Mouse (Mus musculus) 416B (cell line): ENCODE measurements at regions not wholly inside any gene's neighbourhood (a gene's known extent, or its start where the extent isn't known, plus 50 kb on each side); places are given as distances from the start of the nearest gene placed in this dataset.

ENCODE experiments used
- DNase-seq: peaks from one replicate; pipeline ENCODE4 v3.0.0; 2011; ENCODE audit warnings: low read depth

DNA sequence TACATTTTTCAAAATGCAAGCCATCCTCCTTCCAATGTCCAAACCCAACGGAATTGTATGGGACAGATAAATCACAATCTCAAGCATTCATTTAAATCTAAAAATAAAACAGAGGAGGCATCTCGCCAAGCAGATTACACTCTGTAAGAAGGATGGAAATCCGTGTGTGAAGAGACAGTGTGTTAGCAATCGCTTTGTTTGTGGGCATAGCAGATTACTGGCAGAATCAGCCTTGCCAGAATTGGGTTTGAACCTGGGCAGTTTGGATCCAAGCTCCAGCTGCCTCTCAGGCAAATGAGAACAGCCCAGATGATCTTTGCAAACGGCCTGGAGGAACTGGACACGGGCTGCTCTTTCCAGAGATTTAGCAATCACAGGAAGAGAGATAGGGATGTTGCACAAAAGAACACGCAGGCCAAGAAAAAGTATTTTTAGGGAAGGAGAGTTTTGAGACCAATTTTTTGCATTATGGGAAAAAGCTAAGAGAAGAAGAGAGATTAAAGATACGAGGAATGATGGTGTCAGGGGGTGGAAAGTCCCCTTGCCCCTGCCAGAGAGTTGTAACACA lies 2310.1 kb upstream of the Gm7489 start:
- DNase-seq: no peak

DNA sequence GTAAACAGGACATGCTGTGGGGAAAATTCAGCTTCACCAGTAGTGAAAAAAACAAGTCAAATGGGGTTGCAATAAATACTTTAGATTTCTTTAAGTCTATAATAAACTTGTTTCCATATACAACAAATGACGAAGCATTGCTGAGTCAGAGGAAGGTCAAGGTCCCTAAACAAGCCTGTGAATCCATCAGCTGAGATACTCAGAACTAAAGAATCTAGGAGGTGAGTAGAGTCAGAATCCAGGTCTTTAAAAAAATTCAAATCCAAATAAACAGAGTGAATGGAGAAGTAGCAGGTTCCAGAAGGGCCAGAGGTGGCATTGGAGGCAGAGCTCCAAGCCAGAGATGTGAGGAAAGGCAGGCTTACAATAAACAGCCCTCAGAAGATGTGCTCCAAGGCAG lies 2301.1 kb upstream of the Gm7489 start:
- DNase-seq: no peak

DNA sequence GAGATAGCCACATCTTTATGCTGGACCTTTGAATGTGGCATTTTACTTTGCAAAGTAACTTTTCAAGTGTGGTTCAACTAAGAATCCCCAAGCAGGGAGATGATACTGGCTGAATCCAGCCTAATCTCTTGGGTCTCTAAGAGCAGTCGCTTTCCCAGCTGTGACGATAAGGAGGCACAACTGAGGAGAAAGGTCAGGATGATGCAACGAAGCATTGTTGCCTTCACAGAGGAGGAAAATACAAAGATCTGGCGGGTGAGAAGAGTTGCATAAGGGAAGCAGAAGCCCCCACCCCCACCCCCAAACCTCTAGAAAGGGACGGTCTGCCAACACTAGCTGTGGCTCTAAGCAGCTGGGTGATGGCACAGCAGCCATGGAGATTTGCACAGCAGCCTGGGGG lies 2298.6 kb upstream of the Gm7489 start:
- no peak for DNase-seq

DNA sequence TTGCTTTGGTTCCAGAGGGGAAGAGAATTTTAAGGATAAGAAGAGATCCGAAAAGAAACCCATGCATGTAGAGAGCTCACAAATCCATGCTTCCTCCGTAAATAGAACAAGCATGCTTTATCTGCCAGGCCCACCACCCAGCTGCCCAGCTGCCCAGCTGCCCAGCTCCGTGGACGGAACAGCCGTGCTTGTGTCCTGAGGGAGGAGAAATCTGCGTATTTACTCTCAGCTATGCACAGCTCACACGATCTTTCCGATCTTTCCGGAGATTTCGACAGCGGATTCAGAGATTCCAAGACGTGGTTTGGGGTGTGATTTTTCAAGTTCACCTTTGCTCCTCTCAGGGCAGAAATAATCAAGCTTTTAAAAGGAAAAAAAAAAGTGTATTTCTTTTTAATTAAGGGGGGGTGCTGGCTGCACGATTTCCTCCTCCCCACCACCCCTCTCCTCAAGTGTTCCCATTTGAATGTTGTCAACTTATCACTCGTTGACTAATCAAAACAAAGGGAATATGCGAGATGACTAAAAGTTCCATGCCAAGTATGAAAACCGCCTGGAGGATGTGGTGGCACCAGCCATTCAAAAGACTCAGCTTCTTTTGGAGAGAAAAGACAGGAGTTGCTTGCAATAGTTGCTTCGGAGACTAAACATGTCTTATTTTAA lies 2293.2 kb upstream of the Gm7489 start:
- DNase-seq: no peak

DNA sequence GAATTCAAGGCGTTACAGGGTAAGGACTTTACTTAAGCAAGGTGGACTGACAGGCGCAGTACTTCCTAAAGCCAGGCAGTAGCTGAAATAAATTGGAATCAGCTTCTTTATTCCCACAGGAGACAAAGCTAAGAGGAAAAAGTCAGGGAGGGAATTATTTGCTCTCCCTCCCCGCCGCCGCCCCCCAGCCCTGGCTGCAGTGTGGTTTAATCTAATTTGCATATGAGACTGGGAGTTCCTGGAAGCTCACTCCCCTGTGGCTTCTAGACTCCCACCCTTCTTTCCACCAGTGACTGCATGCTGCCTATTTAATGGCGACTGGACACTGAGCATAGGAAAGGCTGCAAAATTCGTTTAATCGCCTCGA lies 2292.7 kb upstream of the Gm7489 start:
- no peak for DNase-seq

DNA sequence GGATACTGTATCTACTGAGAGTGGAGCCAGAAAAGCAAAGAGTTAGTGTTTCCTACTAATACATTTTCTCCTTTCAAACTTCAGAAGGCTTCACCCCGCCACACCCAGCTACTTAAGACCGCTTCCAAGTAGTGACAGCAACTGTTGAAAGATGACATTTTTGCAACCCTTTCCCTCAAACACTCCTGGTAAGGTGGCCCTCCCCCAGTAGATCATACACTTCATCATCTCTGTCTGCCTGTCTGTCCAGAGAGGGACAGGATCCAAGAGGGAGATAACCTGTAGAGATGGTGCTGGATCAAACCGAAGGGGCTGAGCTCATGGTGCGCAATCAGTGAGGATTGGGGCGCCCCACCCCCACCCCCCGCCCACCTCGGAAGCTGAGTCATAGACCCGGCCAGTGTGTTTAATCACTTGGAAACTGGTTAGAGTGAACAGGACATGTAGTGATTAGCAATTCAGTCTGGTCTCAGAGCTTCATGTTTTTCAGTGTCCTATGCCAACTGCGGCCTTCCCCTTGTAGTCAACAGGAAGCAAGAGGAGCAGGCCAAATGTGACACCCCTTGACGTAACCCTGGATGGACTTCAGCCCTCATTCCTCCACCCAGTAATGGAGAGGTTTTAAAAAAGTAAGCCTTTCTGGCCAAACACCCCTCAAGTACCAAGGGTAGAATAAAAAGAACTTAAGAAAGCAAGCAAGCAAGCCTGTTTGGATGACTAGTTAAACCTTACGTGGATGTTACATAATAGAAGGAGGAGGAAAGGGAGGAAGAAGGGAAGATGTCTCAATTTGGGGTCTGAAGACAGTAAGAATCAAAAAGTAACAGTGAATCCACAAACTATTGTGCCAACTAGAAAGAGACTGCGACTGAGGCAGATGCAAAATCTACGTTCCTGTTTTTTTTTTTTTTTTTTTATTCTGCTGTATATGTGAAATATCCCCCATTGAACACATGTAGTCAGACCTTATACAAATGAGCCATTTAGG lies 2291.9 kb upstream of the Gm7489 start:
- DNase-seq: peak; percentile 23

DNA sequence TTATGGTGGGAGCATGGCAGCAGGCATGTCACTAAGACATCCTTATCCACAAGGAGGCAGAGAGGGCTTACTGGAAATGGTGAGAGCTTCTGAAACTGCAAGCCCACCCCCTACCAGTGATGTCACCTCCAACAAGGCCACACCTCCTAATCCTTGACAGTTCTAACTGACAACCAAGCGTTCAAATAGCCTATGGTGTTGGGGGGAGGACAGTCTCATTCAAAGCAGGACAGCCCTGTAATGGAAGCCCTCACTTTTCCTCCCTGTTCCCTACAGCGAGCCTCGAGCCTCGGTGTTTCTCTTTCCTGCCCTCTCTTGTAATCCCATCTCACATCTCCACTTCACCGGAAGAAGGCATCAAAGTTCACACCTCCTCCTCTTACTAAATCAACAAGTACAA lies 2290.6 kb upstream of the Gm7489 start:
- no peak for DNase-seq

DNA sequence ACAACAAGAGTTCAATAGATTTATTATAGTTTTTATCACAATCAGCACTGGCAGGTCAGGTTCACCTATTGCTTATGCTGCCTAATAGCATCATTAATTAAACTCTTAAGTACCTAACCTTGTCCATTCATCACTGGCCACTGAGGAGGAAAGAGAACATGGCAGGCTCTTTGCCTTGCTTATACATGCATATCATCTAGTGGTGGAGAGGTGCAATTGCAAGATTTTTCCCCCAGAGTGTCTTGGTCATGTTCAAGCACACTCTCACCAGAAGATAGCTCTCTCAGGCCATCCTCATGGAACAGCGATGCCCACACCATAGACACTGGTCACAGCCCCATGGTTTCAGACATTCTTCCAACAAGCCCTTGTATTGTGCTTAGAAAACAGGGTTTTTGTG lies 2289.1 kb upstream of the Gm7489 start:
- DNase-seq: peak; percentile 46

DNA sequence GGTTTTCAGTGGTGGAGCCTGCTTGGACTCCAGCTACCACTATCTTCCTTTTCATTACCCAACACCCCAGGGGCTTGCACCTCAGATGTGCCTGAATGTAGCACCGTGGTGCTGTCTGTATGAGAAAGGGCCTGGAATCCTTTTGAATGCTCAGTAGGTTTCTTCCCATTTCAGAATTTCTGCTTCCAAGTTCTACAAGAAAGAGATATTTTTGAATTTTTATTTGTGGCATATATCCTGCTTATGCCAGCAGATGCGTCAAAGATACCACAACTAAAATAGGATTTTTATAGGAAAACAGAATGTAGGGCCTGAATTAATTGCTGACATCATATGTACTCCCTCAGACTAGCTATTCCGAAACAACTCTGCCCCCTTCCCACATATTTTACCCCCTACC lies 2286.9 kb upstream of the Gm7489 start:
- no peak for DNase-seq

DNA sequence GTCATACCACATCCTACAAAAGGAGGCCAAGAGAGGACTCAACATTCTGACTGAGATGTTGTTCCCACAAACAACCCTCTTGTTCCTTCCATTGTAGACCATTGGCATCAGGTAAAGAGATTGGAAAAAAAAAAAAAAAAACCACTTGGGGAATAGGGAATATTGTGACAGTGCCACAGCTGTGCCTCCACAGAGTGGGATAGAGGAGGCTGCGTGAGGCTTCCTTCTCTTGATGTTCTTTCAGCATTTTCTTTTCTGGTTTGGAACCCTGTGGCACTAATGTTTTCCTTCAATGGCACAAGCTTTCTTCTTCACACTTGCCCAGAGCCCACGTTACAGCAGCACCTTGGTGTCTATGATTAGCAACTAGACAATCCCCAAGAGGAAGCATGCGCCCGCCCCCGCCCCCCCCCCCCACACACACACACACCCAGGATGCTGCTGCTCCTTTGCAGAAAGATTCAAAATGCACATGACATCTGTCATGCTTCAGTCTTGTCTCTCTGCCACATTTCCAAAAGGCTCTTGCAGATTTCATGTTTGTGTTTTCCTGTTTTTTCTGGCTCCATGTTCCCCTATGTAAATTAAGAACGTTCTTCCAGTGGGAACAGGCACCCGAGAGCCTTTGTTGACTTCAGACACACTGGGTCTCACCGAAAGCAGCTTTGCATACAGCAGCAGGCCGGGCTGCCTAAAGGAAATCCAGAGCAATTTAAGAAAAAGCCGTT lies 2283.4 kb upstream of the Gm7489 start:
- no peak for DNase-seq

DNA sequence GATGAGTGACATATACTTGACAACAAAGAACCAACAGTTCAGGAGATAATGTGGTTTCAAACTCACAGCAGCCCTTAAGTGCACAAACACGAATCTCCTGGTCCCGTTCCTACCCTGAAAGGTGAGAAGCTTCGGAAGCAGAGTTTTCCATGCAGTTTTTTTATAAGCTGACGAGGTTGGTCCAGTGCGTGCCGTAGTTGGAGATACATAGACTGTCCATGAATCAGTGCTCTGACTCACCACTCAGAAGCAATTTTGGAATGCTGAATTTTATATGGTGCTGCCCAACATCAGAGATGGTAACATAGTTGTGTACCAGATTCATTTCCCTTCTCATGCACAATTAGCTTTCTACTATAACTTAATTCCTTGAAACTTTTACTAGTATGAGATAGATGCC lies 2263.3 kb upstream of the Gm7489 start:
- no peak for DNase-seq

DNA sequence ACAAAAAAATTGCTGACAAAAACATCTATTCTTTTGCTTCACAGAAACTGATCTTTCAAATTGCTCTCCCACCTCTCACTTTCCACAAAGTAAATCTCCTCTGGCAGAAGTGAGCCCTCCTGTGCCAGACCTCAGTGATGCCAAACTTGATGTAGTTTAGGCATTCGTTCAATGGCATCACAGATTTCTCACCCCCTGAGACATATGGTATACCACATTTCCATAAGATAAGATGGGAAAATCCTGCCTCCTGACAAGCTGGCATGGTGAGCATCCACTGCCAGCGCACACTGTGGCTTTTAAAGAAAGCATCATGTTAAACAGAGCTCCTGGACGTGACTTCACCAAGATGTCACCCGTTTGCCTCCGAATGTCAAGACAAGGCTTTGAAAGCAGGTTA lies 2257.2 kb upstream of the Gm7489 start:
- no peak for DNase-seq

DNA sequence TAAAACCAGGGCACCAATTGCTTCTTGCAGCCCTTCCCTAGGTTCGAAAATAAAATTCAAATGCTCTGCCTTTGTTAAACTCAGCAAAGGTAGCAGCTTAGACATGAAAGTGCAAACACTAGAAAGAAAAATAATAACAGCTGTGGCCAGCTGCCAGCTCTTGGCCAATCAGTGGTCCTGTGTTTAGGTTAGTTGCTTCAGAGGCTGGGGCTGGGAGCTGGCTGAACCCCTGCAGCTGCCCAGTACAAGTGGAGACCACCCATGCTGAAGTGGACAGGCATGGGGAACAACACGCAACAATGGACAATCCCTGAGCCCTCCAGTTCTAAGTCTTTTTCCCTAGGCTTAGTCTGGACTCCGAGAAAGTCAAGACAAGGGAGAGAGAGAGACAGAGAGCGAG lies 2256.2 kb upstream of the Gm7489 start:
- DNase-seq: no peak

DNA sequence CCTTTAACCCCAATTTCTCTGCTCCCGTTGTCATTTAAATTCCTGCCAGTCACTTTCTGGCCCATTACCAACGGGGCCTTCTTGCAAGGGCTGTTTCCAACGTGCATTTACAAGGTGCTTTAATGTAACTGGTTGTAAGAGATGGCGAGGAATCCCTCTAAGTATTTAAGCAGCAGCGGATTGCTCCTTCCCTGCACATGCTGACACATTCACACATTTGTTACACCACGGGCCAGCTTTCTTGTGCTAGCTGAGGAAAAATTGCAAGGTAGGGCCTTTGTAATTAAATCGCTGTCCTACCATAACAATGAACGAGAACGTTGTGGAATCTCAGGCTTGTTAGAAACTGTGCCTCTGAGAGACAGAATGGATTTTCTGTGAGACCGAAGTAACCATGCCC lies 2252.8 kb upstream of the Gm7489 start:
- no peak for DNase-seq

DNA sequence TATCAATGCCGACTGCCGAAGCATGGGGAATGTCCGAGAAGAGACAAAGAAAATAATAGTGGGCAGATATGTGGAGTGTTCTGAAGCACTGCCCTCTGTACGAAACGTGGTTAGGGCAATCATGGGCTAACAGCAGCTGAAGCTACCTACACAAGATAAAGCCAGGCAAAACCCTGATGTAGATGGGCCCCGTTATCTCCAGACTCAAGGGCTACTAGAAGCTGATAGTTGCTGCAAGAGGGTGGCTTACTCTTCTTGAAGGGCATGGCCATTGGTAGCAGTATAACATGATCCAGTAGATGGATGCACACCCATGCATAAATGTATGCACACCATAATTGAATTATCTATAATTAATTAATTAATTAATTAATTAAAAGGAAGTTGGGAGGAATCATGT lies 2251.6 kb upstream of the Gm7489 start:
- no peak for DNase-seq

DNA sequence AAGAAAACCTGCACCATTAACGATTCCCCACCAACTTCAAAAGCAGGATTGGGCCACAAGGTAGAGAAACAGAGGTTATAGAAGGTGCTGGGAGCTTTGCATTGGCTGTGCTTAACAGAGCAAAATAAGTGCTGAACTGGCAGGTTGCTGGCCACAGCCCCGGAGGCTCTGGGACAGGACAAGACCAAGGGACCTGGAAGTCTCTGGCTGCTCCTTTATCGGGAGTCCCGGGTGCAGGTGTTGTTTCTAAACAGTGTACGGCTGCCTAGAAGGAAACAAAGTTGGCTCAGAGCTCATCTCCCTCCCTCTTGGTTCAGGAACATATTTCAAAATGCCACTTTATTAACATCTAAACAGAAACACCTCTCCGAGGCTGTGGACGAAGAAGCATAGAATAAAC lies 2250.0 kb upstream of the Gm7489 start:
- DNase-seq: no peak

DNA sequence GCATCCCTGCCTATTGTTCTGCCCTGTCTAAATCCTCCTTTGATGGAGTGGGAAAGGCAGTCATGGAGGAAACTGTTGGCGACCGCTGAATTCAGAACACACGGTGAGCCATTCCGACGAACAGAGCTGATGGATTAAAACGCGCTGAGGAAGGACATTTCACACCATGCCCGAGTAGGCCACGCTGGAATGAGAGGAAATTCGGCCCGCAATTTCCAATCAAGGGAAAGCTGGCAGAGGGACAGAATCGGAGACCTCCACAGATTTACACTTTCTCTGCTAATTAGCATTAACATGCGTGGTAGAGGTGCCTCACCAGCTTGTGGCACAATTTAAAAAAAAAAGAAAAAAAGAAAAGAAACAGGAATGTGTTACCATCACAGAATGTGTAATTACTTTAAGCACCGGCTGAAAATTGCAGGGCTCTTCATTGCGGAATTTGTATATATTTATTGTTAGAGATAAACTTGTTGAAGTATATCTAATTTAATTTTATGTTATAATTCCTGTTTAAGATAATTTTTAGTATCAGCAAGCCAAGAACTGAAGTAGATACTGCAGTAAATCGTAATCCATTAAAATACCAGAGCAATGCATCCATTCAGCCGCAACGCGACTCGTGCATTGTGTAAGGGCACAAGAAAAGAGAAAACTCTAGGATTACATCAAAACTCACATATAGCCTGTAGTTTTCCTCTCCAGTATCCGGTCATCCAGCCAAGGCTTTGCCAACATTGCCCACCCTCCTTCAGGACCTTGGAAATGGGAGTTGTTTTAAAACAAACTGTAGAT lies 2249.4 kb upstream of the Gm7489 start:
- no peak for DNase-seq

DNA sequence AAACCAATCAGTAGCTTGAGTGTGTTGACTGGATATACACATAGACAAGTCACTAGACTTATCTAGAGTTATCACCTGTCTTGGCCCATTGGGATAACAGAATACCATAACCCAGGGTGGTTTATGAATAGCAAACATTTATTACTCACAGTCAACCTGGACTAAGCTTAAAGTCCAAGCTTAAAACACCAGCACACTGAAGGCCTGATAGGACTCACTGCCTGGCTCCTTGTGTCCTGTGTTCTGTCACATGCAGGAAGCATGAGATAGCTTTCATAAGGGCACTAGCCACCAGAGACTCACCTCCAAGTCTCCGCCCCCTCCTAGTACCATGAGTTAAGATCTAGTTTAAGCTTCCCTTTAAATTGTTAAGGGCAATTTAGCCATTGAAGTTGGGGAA lies 2247.1 kb upstream of the Gm7489 start:
- DNase-seq: no peak

DNA sequence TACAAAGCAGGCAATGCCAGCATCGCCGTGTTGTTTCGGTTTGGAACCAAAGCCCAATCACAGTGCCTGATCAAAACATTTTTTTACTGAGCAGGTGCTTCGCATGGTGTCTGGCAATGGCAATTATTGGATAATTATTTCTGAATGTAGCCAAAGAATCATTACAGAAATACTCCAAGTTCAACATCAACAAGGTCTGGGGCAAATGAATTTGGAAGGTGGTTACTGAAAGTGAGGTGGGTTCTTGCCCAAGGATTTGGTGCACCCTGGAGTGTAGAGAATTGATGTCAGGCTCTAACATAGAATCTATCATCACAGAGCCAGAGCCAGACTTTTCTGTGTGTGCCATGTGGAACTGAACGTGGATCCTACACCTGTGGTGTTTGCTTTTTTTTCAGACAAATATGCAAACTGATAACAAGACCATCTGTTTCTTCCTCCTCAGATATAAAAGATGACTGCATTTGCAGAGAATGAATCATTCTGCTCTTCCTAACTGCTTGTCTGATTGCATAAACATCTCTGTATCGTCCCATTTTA lies 2240.9 kb upstream of the Gm7489 start:
- DNase-seq: no peak

DNA sequence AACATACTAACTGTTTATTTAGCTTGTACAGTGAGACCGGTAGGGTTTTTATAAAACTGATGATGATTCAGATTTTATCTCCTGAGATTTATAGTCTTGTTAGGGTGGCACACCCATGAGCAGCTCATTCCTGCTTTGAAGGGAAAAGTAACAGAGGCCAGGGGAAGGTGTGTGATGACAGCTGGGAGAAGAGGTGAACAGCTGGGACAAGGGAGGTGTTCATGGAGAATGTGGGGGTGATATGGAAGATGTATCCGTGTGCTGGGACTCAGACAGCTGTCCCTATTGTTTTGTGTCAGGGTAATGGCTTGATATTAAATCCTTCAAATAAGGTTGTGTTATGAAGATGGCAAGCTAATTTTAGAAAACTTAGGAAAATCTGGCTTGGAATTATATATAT lies 2238.4 kb upstream of the Gm7489 start:
- no peak for DNase-seq

DNA sequence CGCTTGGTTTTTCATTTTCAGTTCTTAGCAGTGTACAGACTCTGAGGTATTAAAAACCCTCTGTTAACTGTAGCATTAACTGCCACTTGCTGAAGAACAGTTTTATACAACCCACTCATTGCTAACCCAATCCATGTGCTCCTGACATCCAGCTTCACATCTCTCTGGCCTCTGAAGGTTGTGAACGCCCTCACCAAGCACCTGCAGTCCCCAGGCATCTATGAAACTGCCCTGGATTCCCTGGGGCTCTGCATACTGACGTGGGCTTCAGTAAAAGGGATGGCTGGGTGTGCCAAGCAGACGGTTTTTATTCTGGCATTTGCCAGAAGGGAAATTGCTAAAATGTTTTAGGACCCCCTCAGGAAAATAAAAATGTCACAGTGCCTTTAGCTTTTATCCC lies 2232.2 kb upstream of the Gm7489 start:
- DNase-seq: no peak

DNA sequence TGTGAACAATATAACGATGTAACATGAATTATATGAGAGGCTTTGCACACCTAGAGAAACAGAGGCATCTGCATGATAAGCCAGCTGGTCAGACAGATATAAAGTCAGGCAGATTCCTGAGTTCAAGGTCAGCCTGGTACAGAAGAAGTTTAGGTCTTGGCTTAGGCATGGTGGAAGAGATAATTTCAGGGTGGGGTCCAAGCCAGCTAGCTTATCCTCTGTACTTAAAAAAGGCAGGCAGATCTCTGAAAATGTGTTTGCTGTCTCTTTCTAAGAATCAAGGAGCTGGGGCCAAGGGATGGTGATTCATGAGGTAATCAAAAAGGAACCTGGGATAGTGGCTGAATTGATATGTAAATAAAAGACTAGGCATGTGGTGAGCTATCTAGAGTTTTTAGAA lies 2227.1 kb upstream of the Gm7489 start:
- no peak for DNase-seq
